Mouse (Mus musculus) testis, adult 2 months (tissue): ENCODE measurements around the gene Plekhb2.

Source experiments
- CTCF ChIP-seq: fragments of 200-500 bp; IDR thresholded peaks from 2 replicates; pipeline ENCODE4 v1.5.1; 2012; ENCODE audit warnings: low read depth, mild to moderate bottlenecking, inconsistent platforms, low read length, moderate library complexity; ENCODE audit not compliant: control insufficient read depth, insufficient read depth, insufficient replicate concordance
- POLR2A ChIP-seq: fragments of 200-500 bp; IDR thresholded peaks from 2 replicates; pipeline ENCODE4 v1.6.1; 2012; ENCODE audit warnings: low read depth, mild to moderate bottlenecking, inconsistent platforms, low read length, moderate library complexity; ENCODE audit not compliant: control insufficient read depth

DNA sequence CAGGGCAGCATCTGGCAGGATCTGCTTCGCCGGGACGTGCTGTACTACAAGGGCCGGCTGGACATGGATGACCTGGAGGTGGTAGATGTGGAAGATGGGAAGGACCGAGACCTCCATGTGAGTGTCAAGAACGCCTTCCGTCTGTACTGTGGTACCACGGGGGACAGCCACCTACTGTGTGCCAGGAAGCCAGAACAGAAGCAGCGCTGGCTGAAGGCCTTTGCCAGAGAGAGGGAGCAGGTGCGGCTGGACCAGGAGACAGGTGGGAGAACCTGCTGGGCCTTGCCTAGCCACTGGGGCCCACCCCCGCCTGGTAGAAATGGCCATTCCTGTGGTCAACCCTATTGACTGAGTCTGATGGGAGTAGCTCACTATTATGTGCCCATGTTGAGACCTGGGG lies 39.5 kb upstream of the Plekhb2 start:
- no peak for TF ChIP-seq CTCF
- no peak for TF ChIP-seq POLR2A
